ENCODE assay signal across 17 mouse cellular contexts in genomic region chr13:101506696-101507095, GRCm38 (mm10).
"Had no signal": no experiment of that assay in that cellular context is flagged by ENCODE, and none has a peak within 500 bp of the region (broad histone marks: within the 10 kb centered on the region; RNA-seq: fewer than 3 reads in every experiment).

No protein-coding gene starts in this region.

- H3K27me3 ChIP-seq: lung, embryonic 15.5 days; midbrain, embryonic 13.5 days; midbrain, embryonic 15.5 days; neural tube, embryonic 12.5 days had no signal

- H3K9ac ChIP-seq: liver, postnatal 0 days; lung, embryonic 15.5 days; midbrain, embryonic 13.5 days; midbrain, embryonic 15.5 days; neural tube, embryonic 12.5 days had no signal

- H3K4me3 ChIP-seq: lung, embryonic 15.5 days; megakaryocyte, embryonic 14.5 days; midbrain, embryonic 13.5 days; midbrain, embryonic 15.5 days; neural tube, embryonic 12.5 days had no signal

- H3K9me3 ChIP-seq: lung, embryonic 15.5 days; midbrain, embryonic 13.5 days; midbrain, embryonic 15.5 days; neural tube, embryonic 12.5 days had no signal

- ATAC-seq: liver, postnatal 0 days; lung, postnatal 0 days; midbrain, embryonic 13.5 days; midbrain, embryonic 15.5 days had no signal

- H3K4me1 ChIP-seq: midbrain, embryonic 13.5 days; midbrain, embryonic 15.5 days; neural tube, embryonic 12.5 days had no signal

- H3K4me2 ChIP-seq: lung, embryonic 15.5 days; midbrain, embryonic 11.5 days; midbrain, embryonic 13.5 days; midbrain, embryonic 15.5 days; neural tube, embryonic 12.5 days had no signal

- H3K27ac ChIP-seq: lung, embryonic 15.5 days; macrophage; midbrain, embryonic 13.5 days; midbrain, embryonic 15.5 days; neural tube, embryonic 12.5 days had no signal

- H3K36me3 ChIP-seq: lung, embryonic 15.5 days; midbrain, embryonic 13.5 days; midbrain, embryonic 15.5 days; neural tube, embryonic 12.5 days had no signal

- DNase-seq: liver, postnatal 0 days; lung, adult 2 months; lung, postnatal 14 days; lung, postnatal 36 days; right cerebral cortex, postnatal 14 days; right cerebral cortex, postnatal 4 days; spleen, adult 18-20 months; thymus, adult 18-20 months; thymus, postnatal 36 days had no signal
